Mouse (Mus musculus): Measurements from ENCODE around the gene Tmcc2.

Tmcc2 gene

DNA sequence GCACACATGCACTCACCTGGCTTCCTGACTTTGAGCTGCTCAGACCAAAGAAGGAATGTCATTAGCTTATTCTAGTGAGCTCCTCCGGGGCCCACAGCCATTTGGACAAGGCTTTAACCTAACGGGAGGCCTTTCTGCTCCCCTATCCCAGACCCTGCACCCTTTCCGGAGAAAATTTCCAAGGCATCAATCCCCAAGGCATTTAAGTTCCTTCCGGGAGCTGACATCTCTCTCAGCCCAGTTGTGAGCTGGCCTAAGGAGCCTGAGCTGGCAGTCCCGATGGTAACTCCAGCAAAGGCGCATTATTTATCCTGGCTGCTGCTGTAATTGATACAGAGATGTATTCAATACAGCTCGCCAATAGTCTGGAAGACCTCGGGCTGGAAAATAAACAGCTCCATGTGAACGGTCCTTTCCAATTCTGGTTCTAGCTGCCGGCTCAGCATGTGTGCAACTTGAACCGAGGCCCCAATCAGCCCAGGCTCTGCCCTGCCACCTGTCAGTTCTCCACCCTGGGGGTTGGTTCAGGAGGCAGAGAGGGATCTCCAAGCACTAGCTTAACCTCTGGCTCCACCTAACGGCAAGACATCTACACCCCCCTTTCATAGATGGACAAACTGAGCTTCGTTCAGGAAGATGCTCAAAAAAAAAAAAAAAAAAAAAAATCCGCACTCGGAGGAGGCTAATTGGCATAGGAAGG is 1.0 kb downstream of the Tmcc2 start:
- no peak for DNase-seq (ENCODE audit: low spot score in 2 of 2)

DNA sequence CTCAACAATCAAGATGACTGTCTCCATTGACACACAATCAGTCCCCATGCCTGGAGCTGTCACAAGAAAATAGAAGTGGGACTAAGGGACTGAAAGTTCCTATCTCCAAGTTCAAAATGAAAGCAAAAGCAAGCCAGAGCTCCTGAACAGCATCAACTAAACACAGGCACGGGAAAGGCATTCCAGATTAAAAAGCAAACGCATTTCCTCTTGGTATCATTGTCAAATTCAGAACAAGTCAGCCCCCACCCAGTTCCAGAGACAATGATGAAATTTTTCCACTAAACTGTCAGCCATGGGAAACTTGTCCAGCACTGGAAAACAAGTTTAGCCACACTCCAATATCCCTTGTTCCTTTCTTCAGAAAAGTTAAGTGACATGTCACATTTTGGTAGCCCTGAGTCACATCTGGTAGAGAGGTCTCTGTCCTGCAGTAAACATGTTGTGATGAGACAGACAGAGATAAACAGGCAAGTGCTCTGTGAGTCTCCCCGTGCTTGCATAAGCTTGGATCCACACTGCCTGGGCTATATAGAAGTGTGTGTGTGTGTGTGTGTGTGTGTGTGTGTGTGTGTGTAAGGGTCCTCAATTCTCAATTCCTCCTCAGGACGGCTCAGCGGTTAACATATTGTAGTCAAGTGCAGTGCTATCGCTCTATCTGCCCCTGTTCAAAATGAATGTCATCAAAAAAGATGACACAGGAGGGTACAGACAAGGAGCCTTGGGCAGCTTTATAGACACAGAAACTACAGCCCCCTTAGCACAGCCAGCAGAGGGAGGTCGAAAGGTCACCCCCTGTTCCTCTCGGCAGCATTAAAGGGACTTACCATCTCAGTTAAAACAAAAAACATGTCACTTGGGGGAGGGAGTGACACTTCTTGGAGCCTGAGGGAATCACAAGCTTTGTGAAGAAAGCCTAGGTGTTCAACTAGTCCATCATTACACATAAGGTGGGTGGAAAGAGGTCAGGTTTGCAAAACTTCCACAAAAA is 2.0 kb downstream of the Tmcc2 start:
- DNase-seq (ENCODE audit: low spot score in 2 of 2), result no peak

DNA sequence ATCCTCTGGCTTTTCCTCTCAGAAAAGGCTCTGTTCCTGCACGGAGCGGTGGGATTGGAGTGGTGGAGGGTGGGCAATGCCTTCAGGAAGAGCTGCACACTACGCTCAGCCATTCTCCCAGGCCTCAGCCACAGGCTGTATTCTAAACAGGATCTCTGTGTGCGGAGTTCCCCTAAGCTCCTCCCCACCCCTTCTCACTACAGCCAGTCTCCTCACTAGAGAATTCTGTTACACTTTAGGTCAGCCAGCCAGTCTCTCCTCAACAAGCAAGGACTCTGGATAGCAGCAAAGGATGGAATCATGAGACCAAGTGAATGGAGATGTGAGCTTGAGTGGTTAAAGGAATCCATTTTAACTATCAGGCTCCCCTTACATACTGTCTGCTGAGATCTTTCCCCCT is 3.1 kb downstream of the Tmcc2 start:
- no peak for DNase-seq (ENCODE audit: low spot score in 2 of 2)

GRCm38 (mm10) chr1:132386266-132386665 is 4.8 kb downstream of the Tmcc2 start:
- DNase-seq (ENCODE audit: low spot score in 2 of 2), result no peak

- no peak for DNase-seq (ENCODE audit: low spot score in 2 of 2)
Measured at GRCm38 (mm10) chr1:132385711-132386110, 5.4 kb downstream of the Tmcc2 start.

DNA sequence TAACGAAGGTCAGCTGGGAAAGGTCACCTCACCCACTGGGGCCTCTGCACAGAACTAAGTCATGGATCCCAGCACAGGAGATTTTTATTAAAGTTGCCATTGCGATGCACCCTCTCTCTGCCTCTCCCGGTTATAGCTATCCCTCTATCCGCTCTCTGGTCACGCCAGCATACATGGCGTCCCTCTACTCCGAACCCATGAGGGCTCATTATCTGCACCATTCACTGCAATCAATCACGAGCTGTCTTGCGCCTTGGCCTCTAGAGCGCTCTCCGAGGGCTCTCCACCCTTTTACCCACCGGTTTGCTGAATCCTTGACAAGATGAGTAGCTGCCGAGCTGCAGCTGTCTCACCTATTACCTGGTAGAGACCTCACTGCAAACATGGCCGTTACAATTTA is 5.8 kb downstream of the Tmcc2 start:
- DNase-seq (ENCODE audit: low spot score in 2 of 2), result no peak

DNA sequence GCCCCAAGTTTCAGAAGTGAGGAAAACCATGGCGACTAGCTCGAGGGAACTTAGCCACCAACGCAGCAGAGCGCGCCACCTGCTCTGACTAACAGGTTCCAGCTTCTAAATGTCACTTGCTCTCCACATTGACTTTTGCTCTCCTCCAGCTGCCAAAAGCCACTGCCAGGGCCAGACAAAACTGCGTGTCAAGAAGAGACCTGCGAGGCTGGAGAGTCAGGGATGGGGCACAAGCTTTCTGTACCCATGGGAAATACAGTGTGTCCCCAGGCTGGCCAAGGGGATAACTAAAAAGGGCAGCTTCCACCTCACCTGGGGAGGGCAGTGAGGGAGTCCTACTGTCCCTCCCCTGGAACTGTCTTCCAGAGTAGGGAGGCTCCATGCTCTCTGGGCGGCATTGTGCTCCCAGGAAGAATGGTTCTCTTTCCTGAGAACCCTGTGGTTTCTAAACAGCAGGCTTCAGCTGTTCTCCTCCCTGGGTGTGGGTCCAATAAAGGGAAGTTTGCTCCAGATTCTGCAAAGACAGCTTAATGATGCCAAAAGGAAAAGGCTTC is 7.0 kb downstream of the Tmcc2 start:
- DNase-seq (ENCODE audit: low spot score in 2 of 2), result no peak

- DNase-seq (ENCODE audit: low spot score in 2 of 2), result no peak
Measured at GRCm38 (mm10) chr1:132381929-132382328, 9.2 kb downstream of the Tmcc2 start.

DNA sequence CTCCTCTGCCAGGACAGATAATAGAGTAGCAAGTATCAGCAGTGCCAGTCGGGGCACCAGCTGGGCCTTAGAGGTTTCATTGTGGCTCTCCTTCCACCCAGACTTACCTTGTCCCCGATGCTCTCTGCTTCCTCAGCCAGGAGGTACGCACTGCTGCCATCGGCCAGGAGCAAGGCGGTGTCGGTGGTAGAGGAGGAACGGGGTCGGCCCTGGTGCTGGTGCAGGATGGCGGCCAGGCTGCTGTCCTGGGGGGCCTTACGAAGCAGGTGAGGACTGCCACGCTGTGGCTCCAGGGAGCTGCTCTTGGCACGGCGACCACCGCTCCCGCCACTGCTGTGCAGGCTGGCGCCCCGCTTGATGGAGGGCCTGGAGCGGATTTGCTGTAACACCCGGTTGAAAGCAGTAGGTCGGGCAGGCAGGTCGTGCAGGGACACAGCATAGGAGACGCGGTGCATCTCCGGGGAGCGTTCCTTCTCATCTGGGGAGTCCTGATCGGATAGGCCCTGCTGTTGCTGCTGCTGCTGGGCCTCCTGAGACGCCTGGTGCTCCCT is 10.5 kb downstream of the Tmcc2 start:
- no peak for DNase-seq (ENCODE audit: low spot score in 2 of 2)

GRCm38 (mm10) chr1:132377811-132378210 is 13.3 kb downstream of the Tmcc2 start:
- DNase-seq (ENCODE audit: low spot score in 2 of 2), result no peak

GRCm38 (mm10) chr1:132377055-132377365 is 14.1 kb downstream of the Tmcc2 start:
- DNase-seq (ENCODE audit: low spot score in 2 of 2), result no peak

GRCm38 (mm10) chr1:132376211-132377054 is 14.6 kb downstream of the Tmcc2 start:
- no peak for DNase-seq (ENCODE audit: low spot score in 2 of 2)

GRCm38 (mm10) chr1:132375256-132375655 is 15.8 kb downstream of the Tmcc2 start:
- DNase-seq (ENCODE audit: low spot score in 2 of 2), result no peak

DNA sequence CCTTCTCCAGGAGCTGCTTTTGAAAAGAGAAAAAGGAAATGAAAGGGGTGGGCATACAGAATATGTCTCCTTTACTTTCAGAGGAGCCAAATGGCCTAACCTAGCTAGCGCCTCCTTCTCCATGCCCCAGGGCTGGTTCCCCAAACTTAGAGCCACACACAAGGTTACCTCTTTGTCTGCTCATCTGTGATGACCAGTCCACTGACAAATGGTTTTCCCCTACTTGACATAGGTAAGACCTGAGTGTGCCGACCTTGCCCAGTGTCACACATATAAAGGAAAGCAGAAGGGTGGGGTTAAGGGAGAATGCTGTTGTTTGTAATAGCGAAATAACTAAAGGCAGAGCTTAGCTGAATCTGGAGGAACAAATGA is 16.2 kb downstream of the Tmcc2 start:
- DNase-seq (ENCODE audit: low spot score in 2 of 2), result no peak

- no peak for DNase-seq (ENCODE audit: low spot score in 2 of 2)
Measured at GRCm38 (mm10) chr1:132374140-132374872, 16.8 kb downstream of the Tmcc2 start.

DNA sequence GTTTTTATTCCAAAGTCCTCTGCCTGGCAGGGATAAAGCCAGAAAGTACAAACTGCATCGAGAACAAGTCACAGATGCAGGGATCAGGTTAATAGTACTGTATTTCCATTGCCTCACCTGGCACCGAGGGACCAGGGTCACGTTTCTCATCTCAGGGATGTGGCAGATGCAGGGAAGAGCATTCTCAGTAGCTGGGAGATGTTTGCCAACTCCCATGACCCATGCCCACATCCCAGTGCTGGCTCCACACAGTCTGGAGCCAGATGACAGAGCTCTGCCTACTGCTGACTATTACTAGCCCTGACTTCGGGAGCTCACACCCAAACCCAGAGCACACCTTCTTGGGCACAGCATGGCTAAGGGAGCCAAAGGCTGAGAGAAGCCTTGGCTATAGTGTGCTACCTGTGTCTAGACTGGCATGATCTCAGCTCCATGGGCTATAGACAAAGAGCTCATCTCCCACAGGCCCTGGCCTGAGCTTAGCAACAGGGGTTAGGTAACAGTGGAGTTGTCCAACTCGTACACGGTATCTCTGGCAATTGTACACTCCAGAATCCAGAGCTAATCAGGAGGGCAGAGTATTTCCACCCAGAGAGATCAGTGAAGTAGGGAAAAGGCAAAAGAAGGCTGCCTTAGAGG is 18.1 kb downstream of the Tmcc2 start:
- no peak for DNase-seq (ENCODE audit: low spot score in 2 of 2)

DNA sequence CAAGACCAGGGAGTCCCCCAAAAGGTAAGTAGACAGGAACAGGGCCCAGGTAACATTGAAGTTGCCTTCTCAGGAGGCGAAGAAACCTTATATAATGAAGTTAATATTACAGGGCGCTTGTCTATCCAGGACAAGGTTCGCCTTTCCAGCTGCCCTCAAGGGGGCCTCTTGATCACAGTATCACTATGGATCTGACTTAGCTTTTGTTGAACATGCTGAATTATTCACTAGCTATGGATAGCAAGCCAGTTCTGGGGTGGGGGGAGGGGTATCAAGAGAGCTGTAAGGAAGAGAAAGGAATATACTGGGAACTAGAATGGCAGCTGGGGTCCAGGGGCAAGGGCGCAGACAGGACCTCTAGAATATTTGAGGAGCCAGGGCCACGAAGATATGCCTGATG is 18.7 kb downstream of the Tmcc2 start:
- no peak for DNase-seq (ENCODE audit: low spot score in 2 of 2)

DNA sequence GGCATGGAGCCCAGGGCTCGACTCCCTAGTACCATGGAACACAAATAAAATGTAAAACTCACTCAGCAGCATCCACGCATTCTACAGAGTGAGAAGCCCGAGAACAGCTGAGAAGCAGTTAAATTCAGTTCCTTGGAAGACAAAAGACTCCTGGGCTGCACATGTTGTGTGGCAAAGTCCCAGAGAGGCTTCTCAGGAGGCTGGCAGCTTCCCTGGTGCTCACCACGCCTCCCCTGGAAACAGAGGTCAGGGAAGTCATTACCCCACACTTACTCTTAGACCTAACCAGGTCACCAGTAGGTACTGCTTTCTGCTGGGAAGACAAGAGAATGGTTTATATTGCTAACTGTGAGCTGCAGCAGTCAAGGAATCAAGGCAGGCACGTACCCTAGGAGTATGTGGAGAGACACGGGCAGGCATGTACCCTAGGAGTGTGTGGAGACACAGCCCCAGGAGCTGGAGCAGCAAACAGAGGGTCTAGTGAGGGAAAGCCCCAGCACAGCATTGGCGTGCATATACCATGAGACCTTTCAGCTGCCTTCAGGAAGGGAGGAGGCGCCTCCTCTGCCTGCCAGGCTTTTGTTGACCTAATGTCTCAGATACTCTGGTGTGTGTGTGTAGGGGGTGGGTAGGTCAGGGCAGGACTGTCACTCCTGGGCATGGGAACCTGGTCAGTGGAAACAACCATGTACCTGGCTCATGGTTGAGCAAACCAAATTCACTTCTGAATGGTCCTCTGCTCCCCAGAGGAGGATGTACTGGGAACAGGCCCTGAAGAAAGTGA is 19.6 kb downstream of the Tmcc2 start:
- no peak for DNase-seq (ENCODE audit: low spot score in 2 of 2)

- DNase-seq (ENCODE audit: low spot score in 2 of 2), result no peak
Measured at GRCm38 (mm10) chr1:132370681-132371173, 20.4 kb downstream of the Tmcc2 start.
